Mouse (Mus musculus) adipocyte (in vitro differentiated cells): ENCODE data around the gene Cct6b.
A peak's percentile ranks its signal among the peaks of the same experiment; 100 is the strongest.
"Not testable (repeated sequence)": the region's sequence is repeated elsewhere in the genome, so short reads cannot be mapped to it uniquely, and the experiment has no call there.

ENCODE experiments used
- DNase-seq: peaks from one replicate; pipeline ENCODE4 v3.0.0-alpha.2; 2016; ENCODE audit warnings: low spot score

Cct6b gene

GRCm38 (mm10) chr11:82699865-82700410 lies 64.2 kb downstream of the Cct6b start:
- no peak for DNase-seq

- no peak for DNase-seq
Observed at GRCm38 (mm10) chr11:82695930-82696329, 68.2 kb downstream of the Cct6b start.

GRCm38 (mm10) chr11:82694947-82695346 lies 69.2 kb downstream of the Cct6b start:
- DNase-seq, result not testable (repeated sequence)

- no peak for DNase-seq
Observed at GRCm38 (mm10) chr11:82692668-82693067, 71.5 kb downstream of the Cct6b start.

- no peak for DNase-seq
Observed at GRCm38 (mm10) chr11:82690476-82690875, 73.6 kb downstream of the Cct6b start.

- no peak for DNase-seq
Observed at GRCm38 (mm10) chr11:82687668-82688067, 76.5 kb downstream of the Cct6b start.

- DNase-seq, result peak; percentile 95
Observed at GRCm38 (mm10) chr11:82684676-82685075, 79.4 kb downstream of the Cct6b start.

- DNase-seq, result no peak
Observed at GRCm38 (mm10) chr11:82683765-82684505, 80.2 kb downstream of the Cct6b start.

GRCm38 (mm10) chr11:82678561-82678960 lies 85.6 kb downstream of the Cct6b start:
- DNase-seq, result no peak
